8 mouse cellular contexts compared by ENCODE assay signal in the genomic region with DNA sequence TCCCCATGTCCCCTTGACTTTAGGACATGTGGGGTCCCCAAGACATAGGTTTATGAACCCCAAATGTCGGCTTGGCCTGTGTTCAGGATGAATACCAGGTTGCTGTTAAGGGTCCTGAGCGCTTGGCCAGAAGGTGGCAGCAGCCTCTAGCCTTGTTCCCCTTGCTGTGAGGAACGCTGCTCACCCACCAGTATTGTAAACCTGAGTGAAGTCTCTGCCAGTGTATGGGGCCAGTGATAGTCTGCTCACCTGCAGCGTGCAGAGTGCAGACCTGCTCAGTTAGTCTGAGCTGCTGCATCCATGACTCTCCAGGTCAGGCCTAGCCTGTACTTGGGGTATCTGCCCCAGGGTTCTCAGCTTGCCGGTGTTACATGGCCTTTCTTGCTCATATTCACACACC. TPM values are rescaled to one million over a fixed set of nuclear protein-coding genes. Genes with fewer than 3 reads are reported as not detected.
DNase-seq lines count a peak whose midpoint lies in the region; ATAC-seq lines count a peak whose summit lies in the region.

No protein-coding gene starts in this region.

- peak; percentile 10 for DNase-seq in cerebellum, adult 11-12 months
- DNase-seq in embryonic facial prominence, embryonic 11.5 days (ENCODE audit: low spot score), result peak; percentile 74
- DNase-seq in heart, embryonic 10.5 days (ENCODE audit: low spot score), result peak; percentile 85
- DNase-seq in kidney, adult 9 months, result peak; percentile 56
- DNase-seq in spleen, postnatal 10 days (ENCODE audit: low spot score in 2 of 2), result peak; percentile 57 to 84

- no peak for ATAC-seq in cerebellum, adult (ENCODE audit: insufficient number of reproducible peaks, low FRiP score, low TSS enrichment)
- no peak for ATAC-seq in embryonic facial prominence, embryonic 11.5 days (replicated peaks; ENCODE audit: insufficient number of reproducible peaks, low FRiP score, low TSS enrichment, low read depth)
- peak; percentile 28; the same call in 1 of the 2 replicates for ATAC-seq in limb, embryonic 13.5 days (ENCODE audit: low FRiP score, low read depth)
- ATAC-seq in midbrain, embryonic 15.5 days (replicated peaks), result peak; percentile 48; the same call in 1 of the 2 replicates

- H3K36me3 ChIP-seq in embryonic facial prominence, embryonic 11.5 days (replicated peaks; ENCODE audit: control insufficient read depth, insufficient read depth, low read depth, low read length), result no peaks in the 10 kb centered on the region
- no peaks in the 10 kb centered on the region for H3K36me3 ChIP-seq in heart, embryonic 10.5 days
- no peaks in the 10 kb centered on the region for H3K36me3 ChIP-seq in limb, embryonic 13.5 days
- H3K36me3 ChIP-seq in midbrain, embryonic 15.5 days (replicated peaks), result no peaks in the 10 kb centered on the region

- H3K27me3 ChIP-seq in embryonic facial prominence, embryonic 11.5 days (ENCODE audit: control insufficient read depth, insufficient read depth, low read length), result peaks cover 12% of the 10 kb centered on the region; the same call in 1 of the 2 replicates
- peaks cover 18% of the 10 kb centered on the region for H3K27me3 ChIP-seq in heart, embryonic 10.5 days (ENCODE audit: insufficient read depth, poor library complexity, severe bottlenecking)
- peaks cover 35% of the 10 kb centered on the region for H3K27me3 ChIP-seq in limb, embryonic 13.5 days
- H3K27me3 ChIP-seq in midbrain, embryonic 15.5 days (replicated peaks), result peaks cover 19% of the 10 kb centered on the region

- 37% methylated on average over 5 of the region's 5 CpGs for WGBS in embryonic facial prominence, embryonic 11.5 days
- 28% methylated on average over 5 of the region's 5 CpGs for WGBS in heart, embryonic 10.5 days
- 41% methylated on average over 5 of the region's 5 CpGs for WGBS in limb, embryonic 13.5 days
- 38% methylated on average over 5 of the region's 5 CpGs for WGBS in midbrain, embryonic 15.5 days

- no peaks in the 10 kb centered on the region; the same call in 1 of the 2 replicates for H3K4me1 ChIP-seq in embryonic facial prominence, embryonic 11.5 days (ENCODE audit: control insufficient read depth, insufficient read depth, low read length)
- H3K4me1 ChIP-seq in heart, embryonic 10.5 days, result peaks cover 47% of the 10 kb centered on the region
- peaks cover 18% of the 10 kb centered on the region for H3K4me1 ChIP-seq in limb, embryonic 13.5 days
- H3K4me1 ChIP-seq in midbrain, embryonic 15.5 days, result peaks cover 20% of the 10 kb centered on the region

- no peak overlapping the region for H3K4me2 ChIP-seq in embryonic facial prominence, embryonic 11.5 days (ENCODE audit: low read depth, low read length)
- peak overlapping the region; percentile 90; the same call in 1 of the 2 replicates for H3K4me2 ChIP-seq in limb, embryonic 13.5 days (replicated peaks)
- no peak overlapping the region for H3K4me2 ChIP-seq in midbrain, embryonic 15.5 days

- H3K4me3 ChIP-seq in embryonic facial prominence, embryonic 11.5 days (ENCODE audit: low read depth, low read length), result no peak overlapping the region
- H3K4me3 ChIP-seq in heart, embryonic 10.5 days, result peak overlapping the region; percentile 66; the same call in 1 of the 2 replicates
- H3K4me3 ChIP-seq in limb, embryonic 13.5 days, result peak overlapping the region; percentile 49; the same call in 1 of the 2 replicates
- H3K4me3 ChIP-seq in midbrain, embryonic 15.5 days, result no peak overlapping the region

- no peaks in the 10 kb centered on the region for H3K9me3 ChIP-seq in embryonic facial prominence, embryonic 11.5 days (replicated peaks; ENCODE audit: control insufficient read depth, low read length)
- no peaks in the 10 kb centered on the region for H3K9me3 ChIP-seq in heart, embryonic 10.5 days
- no peaks in the 10 kb centered on the region for H3K9me3 ChIP-seq in limb, embryonic 13.5 days
- no peaks in the 10 kb centered on the region for H3K9me3 ChIP-seq in midbrain, embryonic 15.5 days

- H3K9ac ChIP-seq in embryonic facial prominence, embryonic 11.5 days (replicated peaks; ENCODE audit: low read length), result no peak overlapping the region
- no peak overlapping the region for H3K9ac ChIP-seq in limb, embryonic 13.5 days
- H3K9ac ChIP-seq in midbrain, embryonic 15.5 days, result no peak overlapping the region

- H3K27ac ChIP-seq in embryonic facial prominence, embryonic 11.5 days (replicated peaks; ENCODE audit: low read depth, low read length), result no peak overlapping the region
- 0 out of 2 replicates have a peak overlapping the region, but pooled peaks have one; percentile 86 for H3K27ac ChIP-seq in heart, embryonic 10.5 days
- H3K27ac ChIP-seq in limb, embryonic 13.5 days, result no peak overlapping the region
- H3K27ac ChIP-seq in midbrain, embryonic 15.5 days, result no peak overlapping the region

RNA-seq across cellular contexts. Expression of gene Ramp1, which starts 0.5 kb away (rescaled TPM):
- 0.21 and 0.41 TPM in 2 replicates for polyA plus RNA-seq in embryonic facial prominence, embryonic 11.5 days (2014; fragmentation: Nextera tagmentation; extraction: Ambion mirVana)
- 16.8 and 24.9 TPM in 2 replicates for polyA plus RNA-seq in heart, embryonic 10.5 days (2016; fragmentation: Nextera tagmentation; extraction: Ambion mirVana)
- polyA plus RNA-seq in limb, embryonic 13.5 days (2015; fragmentation: Nextera tagmentation; extraction: Ambion mirVana), result 2.7 and 3.1 TPM in 2 replicates
- 5.4 and 6.5 TPM in 2 replicates for polyA plus RNA-seq in midbrain, embryonic 15.5 days (2015; fragmentation: Nextera tagmentation; extraction: Ambion mirVana)

RNA-seq across cellular contexts. Expression of gene Rbm44, which starts 34.2 kb away (rescaled TPM):
- polyA plus RNA-seq in embryonic facial prominence, embryonic 11.5 days (2014; fragmentation: Nextera tagmentation; extraction: Ambion mirVana), result 0.43 and 0.74 TPM in 2 replicates
- polyA plus RNA-seq in heart, embryonic 10.5 days (2016; fragmentation: Nextera tagmentation; extraction: Ambion mirVana), result 1.3 and 2.9 TPM in 2 replicates
- polyA plus RNA-seq in limb, embryonic 13.5 days (2015; fragmentation: Nextera tagmentation; extraction: Ambion mirVana), result 0.88 and 1.3 TPM in 2 replicates
- polyA plus RNA-seq in midbrain, embryonic 15.5 days (2015; fragmentation: Nextera tagmentation; extraction: Ambion mirVana), result 0.15 and 0.18 TPM in 2 replicates

Comparison
In these comparisons a context has a peak if more than half of its experiments do, and no peak if none do; other contexts are left out.
1. DNase-seq: peak in every context shown above with its lines; median percentile 85 in heart, embryonic 10.5 days; 74 in embryonic facial prominence, embryonic 11.5 days; 70 in spleen, postnatal 10 days; 56 in kidney, adult 9 months; 10 in cerebellum, adult 11-12 months.
2. ATAC-seq: peak in limb, embryonic 13.5 days (single experiment) and midbrain, embryonic 15.5 days (single experiment); none in cerebellum, adult (single experiment) and embryonic facial prominence, embryonic 11.5 days (single experiment).
3. H3K4me3 ChIP-seq: peak in heart, embryonic 10.5 days (single experiment) and limb, embryonic 13.5 days (single experiment); none in embryonic facial prominence, embryonic 11.5 days (single experiment) and midbrain, embryonic 15.5 days (single experiment).